Mouse (Mus musculus) B cell, adult 2 months (primary cell): Measurements from ENCODE around the gene Olfr845.

Experiments used
- DNase-seq, 2 experiments: peaks; one replicate each; pipeline ENCODE4 v3.0.0; 2022

Gene Olfr845

GRCm38 (mm10) chr9:19336157-19336556 is at the start of gene Olfr845:
TSS of gene Olfr845 (plus strand) at chr9:19336457.
- no peak for DNase-seq

- no peak for DNase-seq
Observed at GRCm38 (mm10) chr9:19316047-19316446, 20.2 kb upstream of the Olfr845 start, which contains the start of gene Olfr844. TSS of gene Olfr844 (plus strand) at chr9:19316347.

GRCm38 (mm10) chr9:19363905-19364304 is 27.6 kb downstream of the Olfr845 start, which contains the start of gene Olfr846:
TSS of gene Olfr846 (minus strand) at chr9:19364005.
- no peak for DNase-seq

GRCm38 (mm10) chr9:19378569-19378968 is 42.3 kb downstream of the Olfr845 start, which contains the start of gene Olfr847:
TSS of gene Olfr847 (minus strand) at chr9:19378669.
- DNase-seq: no peak
